Mouse (Mus musculus): ENCODE results near the gene Nfs1.
"Not testable (repeated sequence)": the region's sequence is repeated elsewhere in the genome, so short reads cannot be mapped to it uniquely, and the experiment has no call there.

Nfs1 gene

DNA sequence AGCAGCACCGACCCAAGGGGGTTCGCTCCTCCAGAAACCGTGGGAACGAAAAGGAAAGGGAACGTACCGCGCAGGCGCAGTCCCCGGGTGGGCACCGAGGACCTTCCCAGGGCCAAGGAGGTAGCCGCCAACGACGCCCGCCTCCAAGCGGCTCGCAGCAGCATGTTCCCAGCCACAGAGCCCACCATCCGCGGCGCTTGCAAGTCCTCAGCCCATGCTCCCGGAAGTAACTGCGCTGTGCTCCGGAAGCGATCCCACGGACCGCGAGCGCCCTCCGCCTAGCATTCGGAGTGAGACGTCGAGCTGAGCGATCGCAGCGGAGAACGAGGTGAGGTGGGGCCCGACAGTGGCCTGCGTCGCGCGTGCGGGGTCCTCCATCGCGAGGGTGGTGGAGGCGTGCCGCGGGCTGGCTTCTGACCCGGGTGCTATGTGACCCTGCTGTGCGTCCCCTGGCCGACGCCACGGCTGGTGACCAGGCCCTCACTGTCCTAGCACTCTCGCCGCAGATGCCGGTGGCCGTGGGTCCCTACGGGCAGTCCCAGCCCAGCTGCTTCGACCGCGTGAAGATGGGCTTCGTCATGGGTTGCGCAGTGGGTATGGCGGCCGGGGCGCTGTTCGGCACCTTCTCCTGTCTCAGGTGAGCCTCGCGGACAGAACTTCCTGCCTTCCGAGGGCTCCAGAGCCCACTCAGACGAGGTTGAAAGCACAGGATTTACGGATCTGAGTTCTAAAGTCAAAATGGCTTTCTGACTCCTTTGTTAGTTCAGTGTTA, at the start of gene Nfs1, which contains the start of gene Romo1:
TSS of gene Nfs1 (minus strand) at position 234 of the 772 bp plus-strand sequence.
TSS of gene Romo1 (plus strand) at position 87 of the 772 bp plus-strand sequence.
- DNase-seq = peak; percentile 90

DNA sequence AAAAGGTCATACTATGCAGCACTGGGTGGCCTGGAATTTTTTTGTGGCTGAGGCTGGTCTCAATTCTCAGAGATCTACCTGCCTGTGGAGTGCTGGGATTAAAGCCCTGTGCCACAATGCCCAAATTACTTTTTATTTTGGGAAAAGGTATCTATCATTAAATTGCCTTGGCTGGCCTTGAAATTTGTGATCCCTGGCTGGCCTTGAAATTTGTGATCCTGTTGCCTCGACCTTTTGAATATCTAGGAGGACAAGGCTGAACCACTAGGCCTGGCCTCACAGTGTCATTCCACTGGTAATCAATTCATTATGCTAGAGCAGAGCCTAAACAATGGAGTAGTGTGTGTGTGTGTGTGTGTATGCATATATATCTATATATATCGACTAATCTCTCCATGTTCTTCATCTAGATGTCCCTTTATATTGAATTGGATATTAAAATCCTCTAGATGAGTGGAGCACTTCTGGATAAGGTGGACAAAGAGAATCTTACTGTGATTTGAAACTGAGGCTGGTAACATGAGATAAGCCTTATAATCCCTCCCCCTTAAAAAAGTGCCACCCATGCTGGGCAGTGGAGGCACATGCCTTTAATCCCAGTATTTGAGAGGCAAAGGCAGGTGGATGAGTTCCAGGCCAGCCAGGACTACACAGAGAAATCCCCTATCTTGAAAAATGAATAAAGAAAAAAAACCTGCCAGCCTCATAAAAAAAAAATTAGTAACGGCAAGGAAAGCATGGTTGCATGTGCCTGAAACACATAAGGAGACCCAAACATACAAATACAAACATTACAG, 49.3 kb upstream of the Nfs1 start:
- DNase-seq = no peak

DNA sequence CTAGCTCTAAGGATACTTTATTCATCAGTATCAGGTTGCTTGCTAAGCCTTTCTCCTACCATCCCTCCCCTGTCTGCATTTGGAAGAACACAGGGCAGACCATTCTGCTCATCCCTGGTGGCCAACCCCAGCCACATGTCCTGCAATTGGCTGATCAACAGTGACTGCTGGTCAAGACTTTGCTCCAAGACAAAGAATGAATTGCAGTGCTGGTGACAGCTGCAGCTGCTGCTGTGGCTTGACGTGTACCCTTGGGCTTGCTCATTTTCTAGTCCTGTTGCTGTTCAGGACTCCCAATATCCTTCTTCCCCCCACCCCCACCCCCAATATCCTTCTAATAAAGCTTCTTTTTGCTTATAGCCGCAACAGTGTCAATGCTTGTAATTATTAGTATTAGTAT, 48.1 kb upstream of the Nfs1 start:
- no peak for DNase-seq

DNA sequence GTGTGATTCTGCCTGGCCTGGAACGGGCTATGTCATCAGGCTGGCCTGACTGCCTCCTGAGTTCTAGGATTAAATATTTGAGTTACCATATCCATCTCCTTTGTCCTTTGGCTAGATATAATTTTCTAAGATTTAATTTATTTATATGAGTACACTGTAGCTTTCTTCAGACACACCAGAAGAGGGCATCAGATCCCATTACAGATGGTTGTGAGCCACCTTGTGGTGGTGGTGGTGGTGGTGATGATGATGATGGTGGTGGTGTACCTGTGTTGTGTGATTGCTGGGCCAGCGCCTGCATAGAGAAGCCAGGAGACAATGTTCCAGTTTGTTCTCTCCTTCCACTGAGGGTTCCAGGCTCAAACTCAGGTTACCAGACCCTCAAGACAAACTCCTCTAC, 47.6 kb upstream of the Nfs1 start:
- no peak for DNase-seq

DNA sequence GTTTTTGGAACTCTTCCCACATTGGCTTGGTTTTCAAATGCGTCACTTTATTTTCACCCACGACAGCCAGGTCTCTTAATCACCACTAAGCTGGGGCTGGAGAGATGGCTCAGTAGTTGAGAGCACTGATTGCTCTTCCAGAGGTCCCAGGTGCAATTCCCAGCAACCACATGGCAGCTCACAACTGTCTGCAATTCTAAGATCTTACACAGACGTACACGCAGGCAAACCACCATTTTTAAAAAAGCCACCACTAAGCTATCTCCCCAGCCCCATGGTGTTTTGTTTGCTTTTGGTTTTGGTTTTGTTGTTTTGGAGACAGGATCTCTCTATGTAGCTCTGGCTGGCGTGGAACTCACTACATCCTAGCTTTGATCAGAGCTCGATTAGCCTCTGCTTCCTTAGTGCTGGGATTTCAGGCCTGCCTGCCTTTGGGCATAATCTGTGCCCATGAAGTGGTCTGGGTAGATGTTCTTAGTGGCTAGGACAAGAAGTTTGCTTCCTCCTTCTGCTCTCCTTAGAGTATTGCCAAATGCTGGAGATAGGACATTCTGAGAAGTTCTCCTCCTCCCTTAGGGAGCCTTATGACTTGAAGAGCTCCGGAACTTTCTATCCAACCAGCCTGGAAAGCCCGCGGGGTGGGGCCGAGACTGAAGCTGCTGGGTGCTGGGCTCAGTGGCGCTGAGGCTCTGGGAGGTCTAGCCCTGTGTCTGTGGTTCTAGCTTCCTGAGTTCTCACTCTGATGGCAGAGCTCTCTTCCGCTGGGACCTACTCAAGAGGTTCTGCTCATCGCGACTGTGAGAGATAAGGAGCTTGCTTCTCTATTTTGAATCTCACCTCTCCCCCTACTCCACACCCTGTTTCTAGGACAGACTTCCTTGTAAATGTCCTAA, 46.3 kb upstream of the Nfs1 start:
- no peak for DNase-seq

DNA sequence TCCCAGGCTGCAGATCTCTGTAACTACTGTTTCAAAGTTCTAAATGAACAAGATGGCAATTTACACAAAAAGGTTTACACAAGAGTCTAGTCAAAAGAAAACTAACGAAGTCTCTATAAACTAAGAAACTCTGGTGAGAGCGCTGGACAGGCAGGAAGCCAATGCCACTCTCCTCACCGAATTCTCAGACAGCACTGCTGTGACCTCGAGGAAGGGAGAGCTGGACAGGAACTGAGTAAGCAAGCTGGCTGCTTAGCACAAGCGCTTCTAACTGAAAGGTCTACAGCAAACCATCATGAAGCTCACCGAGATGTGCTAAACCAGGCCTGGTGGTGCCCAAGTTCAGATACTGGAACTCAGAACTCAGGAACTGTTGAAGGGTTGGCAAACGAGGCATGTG, 45.3 kb upstream of the Nfs1 start:
- not testable (repeated sequence) for DNase-seq

DNA sequence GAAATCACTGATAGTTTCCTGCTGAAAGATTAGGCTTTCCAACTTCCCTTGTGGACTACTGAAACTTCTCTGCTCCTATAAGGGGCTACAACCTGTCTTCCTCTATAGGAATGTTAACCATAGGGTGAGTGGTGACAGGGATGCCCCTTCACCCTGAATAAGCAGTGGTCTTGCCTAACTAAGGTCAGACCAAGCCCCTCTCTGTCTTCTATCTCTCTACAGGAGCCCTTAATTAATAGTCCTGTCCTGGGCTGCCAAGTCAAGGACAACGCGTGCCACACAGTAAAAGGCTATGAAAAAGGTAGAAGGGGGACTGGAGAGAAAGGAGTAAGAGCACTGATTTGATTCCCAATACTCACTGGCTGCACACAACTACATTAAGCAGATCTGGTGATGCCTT, 37.6 kb upstream of the Nfs1 start:
- no peak for DNase-seq

DNA sequence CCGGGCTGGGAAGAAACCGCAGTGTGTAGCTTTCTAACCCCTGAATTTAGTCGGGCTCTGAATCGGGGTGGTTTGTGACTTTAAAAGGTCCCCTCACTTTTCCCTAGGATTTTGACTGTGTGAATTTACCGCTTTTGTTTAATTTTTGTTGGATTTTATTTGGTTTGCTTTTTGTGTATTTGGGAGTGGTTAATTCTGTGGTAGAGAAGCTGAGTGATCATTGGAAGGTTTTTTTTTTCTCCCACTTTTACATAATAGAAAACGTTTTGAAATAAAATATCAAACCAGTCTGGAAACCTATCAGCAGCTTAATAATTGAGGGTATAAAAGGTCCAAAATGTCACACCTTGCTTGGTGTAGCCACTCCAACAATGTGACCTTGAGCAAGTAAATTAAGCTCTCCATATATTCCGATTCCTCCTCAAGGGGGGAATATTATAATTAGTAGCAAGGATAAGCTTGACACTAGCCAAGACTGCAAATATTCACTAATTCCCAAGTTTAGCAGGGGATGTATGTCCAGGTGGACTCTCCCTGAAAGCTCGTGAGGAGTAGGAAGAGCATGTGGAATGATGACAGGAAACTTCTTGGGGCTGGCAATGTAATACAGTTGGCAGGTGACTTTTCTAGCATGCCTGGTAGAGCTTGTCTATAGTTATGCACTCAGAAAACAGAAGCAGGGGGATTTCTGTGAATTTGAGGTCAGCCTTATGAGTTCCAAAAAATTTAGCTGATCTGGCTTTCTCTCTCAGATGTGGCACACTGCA, 37.0 kb upstream of the Nfs1 start:
- DNase-seq = peak; percentile 42

DNA sequence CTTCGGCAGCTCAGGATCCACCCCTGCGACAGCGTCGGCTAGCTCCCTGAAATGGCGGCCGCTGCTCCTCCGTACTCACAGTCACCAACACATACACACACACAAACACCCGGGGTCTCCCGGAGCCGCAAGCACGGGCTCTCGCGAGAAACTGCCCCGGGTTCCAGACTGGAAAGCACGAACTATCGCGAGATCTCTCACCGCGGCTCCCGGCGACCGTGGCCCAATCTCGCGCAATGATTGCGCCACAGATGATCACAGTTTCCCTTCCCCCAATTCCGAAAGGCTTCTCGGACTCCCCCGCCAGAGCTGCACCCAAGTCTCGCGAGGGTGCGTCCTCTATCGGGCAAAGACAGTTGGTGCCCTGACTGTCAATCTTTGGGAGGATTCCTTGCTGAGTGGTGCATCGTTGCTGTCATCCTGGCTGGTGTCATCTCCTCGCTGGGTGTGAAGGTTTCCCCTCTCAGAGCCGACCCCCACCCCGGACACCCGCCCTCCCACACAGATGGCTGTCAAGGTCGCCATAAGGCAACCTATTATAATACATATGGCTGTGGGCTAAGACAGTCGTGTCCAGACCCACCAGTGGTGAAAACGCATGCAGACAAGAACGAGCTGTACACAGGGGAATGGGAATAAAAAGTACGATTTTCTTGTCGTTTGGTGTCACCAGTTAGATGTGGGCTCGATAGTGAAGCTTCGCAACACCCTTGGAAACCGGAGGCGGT, 36.3 kb upstream of the Nfs1 start, which contains the start of gene Rbm39:
TSS of gene Rbm39 (minus strand) at position 145 of the 728 bp plus-strand sequence.
- DNase-seq = peak; percentile 100

DNA sequence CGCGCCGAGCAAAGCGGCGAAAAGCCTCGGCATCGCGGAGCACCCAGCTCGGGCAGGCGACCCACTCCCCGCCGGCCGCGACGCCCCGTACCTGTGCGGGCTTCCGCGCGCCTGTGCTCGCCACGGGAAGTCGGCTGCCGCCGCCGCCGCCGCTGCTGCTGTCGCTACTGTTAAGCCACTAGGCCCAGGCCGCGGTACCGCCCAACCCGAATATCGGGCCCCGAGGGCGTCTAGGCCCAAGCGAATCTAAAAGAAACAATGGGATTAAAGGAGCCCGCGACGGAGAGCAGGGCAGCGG, 35.8 kb upstream of the Nfs1 start:
- DNase-seq = no peak

DNA sequence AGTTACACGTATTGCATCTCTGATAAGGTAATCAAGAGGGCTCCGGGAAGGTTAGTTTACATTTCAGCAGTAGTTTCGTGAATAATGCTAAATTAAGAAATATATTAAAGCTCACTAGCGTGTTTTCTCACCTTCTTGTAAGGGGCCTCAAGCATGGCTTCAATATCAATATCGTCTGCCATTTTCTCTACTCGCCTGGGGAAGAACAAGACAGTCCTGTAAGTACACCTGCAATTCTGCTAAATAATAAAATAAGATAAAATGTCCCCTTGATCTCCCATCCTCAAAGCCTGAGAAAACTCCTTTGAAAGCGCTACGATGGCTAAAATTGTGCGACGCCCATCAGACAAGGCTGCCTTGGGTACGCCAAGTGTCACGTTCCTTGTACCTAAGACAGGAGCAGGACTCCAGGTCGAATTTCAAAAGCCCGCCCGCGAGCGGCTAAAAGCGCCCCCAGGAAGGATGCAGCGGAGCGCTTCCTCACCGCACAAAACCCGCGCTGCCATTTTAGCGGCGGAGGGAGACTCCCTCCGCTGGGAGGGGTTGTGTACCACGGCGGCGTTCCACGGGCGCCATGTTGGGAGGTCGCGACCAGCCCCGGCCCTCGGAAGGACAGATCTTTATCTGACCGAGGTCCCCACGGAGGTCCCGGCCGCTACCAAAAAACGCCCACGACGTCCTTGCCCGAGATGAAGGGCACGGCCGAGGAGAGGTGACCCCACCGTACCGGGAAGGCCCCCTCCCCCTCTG, 35.2 kb upstream of the Nfs1 start:
- peak; percentile 78 for DNase-seq

DNA sequence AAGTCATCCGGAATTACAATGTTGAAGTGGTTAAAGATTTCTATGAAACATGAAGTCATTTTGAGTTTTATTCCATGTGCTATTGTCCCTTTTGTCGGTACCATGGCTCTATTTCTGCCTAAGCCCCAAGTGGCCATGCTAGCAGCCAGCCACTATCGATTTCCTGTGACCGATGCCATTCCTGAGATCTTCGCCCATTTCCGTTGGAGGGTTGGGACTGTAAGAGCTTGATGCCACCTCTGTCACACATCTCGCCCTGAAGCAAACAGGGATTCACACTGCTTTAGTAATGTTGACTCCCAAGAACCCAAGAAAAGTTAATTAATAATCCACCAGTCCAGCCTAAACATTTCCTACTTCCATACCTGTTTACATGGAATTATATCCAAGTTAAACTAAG, 33.7 kb upstream of the Nfs1 start:
- DNase-seq = no peak

DNA sequence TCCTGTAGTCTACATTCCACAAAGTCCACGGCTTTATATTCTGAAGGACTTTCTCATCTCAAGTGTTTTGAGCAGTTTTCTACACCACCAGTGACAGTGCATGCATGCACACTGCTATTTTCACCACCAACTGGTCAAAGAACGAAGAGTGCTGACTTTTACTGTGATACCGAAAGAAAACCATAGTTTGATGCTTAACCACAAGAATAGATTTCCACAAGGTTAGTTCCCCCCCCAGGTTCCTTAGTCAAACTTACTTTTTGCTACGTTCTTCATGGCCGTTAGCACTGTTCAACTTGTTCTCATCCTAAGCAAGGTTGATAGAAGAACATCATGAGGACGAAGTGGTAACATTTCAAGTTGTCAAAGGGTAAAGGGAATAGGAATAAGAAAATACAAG, 33.1 kb upstream of the Nfs1 start:
- no peak for DNase-seq

DNA sequence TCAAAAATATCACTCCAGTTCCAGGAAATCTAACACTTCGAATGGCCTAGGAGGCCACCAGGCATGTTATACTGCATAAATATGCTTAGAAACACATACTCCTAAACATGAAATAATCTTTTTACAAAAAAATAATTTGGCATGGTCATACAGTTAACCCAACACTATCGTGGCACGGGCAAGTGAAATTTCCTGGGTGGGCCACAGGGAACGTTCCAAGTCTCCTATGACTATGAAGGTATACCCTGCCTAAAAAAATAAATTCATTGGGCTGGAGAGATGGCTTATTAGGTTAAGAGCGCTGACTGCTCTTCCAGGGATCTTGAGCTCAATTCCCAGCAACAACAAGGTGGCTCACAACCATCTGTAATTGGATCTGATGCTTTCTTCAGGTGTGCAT, 22.6 kb upstream of the Nfs1 start:
- no peak for DNase-seq

DNA sequence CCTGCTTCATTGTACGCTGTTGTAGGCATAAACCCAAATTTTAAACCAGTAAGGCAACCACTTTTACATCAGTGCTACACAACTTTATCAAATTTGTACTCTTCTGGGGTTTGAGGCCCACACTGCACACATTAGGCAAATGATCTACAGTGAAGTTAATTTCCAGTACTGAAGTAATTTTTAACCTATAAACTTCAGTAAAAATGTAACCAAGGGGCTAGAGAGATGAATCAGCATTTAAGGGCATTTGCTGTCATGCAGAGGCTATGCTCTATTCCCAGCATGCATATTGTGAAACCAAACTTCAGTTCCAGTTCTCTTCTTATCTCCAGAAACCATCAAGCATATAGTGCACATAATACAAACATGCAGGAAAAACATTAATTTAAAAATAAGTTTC, 21.5 kb upstream of the Nfs1 start:
- peak; percentile 65 for DNase-seq

DNA sequence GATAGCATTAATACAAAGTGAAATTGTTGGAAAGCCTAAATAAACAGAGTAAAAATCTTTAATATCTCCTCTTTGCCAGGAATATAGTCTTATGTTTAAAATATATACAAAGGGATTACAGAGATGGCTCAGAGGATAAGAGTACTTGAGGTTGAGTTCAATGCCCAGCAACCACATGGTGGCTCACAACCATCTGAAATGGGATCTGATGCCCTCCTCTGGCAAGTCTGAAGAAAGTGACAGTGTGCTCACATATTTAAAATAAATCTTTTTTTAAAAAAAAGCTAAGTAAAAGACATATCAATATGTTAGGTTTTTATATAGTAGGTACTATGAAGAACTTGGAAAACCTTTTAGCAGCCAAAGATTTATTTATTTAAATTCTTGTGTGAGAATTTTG, 7.6 kb upstream of the Nfs1 start:
- no peak for DNase-seq

DNA sequence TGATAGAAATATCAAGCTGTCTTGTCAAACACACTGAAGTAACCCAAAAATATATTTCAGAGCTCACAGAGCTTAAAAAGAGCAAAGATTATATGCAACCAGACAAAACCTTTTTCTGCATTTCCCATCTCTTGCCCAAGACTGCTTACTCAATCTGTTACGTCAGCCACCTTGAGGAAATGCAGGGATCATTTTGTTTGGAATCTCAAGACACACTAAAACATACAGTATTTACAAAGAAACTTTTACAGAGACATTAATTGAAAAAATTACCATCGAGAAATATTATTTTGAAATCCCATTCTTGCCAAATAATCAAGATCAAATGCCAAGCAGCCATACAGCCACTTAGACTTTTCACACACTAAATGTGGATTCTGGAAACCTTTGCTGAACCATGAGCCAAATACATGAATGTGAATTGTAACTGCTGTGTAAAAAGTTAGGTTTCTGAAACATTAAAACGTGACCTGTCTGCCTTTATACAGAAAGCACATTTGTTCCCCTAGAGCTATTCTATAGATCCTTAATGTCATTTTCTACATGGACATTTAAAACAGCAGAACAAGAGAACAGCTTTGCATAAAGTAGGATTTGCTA, 3.4 kb upstream of the Nfs1 start:
- DNase-seq = no peak

DNA sequence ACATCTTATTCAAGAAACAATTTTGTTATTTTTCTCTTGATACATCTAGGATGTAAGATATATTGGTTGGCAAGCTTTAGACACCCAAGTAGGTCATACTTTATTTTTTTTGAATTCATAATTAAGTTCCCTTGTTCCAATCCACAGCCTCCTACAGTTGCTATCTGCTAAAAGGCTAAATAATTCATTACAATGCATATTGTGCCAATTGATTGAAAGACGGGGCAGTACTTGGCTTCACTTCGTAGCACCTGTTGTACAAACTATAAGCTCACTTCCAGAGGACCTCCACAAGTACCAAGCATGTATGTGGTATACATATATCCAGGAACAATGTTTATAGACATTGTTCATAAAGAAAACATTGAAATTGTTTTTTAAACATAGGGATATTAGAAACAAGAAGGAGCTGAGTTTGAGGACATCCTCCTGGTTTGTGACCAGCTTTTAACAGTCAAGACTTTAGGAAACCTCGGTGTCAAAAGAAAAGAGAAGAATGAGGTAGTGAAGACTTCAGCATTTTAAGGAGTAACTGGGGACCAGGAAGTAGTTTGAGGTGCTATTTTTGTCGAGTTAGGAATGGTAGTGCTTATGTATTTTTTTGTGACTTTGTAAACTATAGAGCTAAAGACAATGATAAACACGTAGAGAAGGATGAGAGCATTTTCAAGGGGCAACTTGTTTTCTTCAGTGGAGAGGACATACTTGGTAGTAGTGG, 2.4 kb upstream of the Nfs1 start:
- DNase-seq = no peak

DNA sequence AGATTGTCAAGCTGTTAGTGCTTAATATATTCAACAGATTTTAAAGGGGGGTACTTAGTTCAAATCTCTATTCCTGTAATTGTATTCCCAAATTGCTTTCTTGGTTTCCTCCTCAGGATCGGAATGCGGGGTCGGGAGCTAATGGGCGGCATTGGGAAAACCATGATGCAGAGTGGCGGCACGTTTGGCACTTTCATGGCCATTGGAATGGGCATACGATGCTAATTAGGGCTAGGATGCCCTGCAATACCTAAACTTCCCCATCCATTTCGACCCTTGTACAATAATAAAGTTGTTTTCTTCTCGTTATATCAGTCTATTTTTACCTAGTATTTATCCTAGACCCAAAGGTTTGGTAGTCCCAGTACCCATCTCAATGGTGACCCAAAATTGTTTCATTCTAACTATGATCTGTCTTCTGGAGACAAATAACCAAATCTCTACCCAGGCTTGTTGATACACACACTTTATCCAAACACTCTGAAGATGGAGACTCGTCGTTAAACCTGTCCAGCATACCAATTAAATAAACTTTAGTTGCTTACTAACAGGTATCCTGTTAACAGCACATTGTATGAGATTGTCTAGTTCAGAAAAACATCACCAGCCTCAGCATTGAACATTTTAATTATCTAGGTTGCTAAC, 1.6 kb upstream of the Nfs1 start:
- no peak for DNase-seq
